Mouse (Mus musculus): ENCODE data around the gene Metap1d. TPM values are rescaled to one million over a fixed set of nuclear protein-coding genes. Genes with fewer than 3 reads are reported as not detected.
A peak's percentile ranks its signal among the peaks of the same experiment; 100 is the strongest.

Gene Metap1d
- polyA plus RNA-seq, 1 experiment from 2014 or later = 34.3 TPM

DNA sequence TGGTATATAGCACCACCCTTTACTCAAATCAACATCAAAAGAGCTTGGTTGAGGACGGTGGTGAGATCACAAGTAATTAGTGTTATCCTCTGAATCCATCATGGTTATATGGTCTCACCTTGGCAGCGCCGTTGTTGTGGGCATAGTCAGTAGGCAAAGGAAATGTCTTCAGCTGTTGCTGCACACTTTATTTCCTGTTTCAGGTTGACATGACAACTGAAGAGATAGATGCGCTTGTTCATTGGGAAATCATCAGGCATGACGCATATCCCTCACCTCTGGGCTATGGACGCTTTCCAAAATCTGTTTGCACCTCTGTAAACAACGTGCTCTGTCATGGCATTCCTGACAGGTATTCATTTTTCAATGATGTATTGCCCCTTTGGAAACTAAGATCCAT lies 58.1 kb downstream of the Metap1d start:
- Histone ChIP-seq H3K9ac (no peak overlapping the region), H3K36me3 (no peaks in the 10 kb centered on the region), H3K9me3 (no peaks in the 10 kb centered on the region), H3K27ac (no peak overlapping the region), H3K4me1 (no peaks in the 10 kb centered on the region), H3K4me3 (no peak overlapping the region), H3K27me3 (replicated peaks) (peaks cover 8% of the 10 kb centered on the region), H3K4me2 (replicated peaks) (no peak overlapping the region)
- no peak for ATAC-seq (ENCODE audit: low FRiP score, low read depth)
- WGBS = 75% methylated on average over 7 of the region's 7 CpGs

DNA sequence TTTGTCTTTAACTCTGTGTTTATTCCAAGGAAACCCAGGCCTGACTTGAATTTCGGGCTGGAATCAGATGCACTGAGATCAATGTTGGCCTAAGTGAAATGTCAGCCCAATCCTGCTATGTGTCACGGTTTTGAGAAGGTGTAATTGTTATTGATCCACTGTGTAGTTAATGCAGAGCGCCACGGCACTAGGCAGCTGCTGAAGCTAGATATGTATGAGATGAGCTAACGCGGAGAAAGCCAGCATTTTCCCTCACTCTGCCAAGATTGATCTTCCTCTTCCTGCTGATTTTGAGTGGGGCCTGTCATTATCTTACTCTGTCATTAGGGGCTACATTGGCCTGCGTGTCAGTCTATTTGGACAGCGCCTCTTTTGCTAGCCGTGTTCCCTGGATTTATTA lies 59.2 kb downstream of the Metap1d start:
- Histone ChIP-seq H3K36me3 (no peaks in the 10 kb centered on the region), H3K27ac (no peak overlapping the region), H3K4me1 (peaks cover 3% of the 10 kb centered on the region; the same call in 1 of the 2 replicates), H3K27me3 (replicated peaks) (peaks cover 8% of the 10 kb centered on the region), H3K9ac (no peak overlapping the region), H3K4me2 (replicated peaks) (no peak overlapping the region), H3K9me3 (no peaks in the 10 kb centered on the region), H3K4me3 (no peak overlapping the region)
- WGBS = 84% methylated on average over 9 of the region's 9 CpGs
- ATAC-seq (ENCODE audit: low FRiP score, low read depth) = no peak

DNA sequence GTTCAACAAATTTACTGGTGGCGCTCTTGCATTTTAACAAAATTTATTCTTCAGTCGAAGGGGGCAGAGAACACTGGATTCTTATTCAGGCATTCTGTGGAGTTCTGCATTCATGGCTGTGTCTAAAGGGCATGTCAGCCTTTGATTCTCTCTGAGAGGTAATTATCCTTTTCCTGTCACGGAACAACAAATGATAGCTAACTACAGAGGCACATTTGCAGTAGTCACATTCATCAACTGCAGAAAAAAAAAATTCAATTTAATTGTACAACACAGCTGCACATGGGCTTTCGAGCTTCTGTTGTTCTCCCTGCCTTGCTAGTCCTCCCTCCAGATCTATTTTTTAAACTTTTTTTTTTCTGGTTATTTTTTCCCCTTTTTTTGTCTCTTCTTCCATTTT lies 63.9 kb downstream of the Metap1d start:
- Histone ChIP-seq H3K36me3 (no peaks in the 10 kb centered on the region), H3K9me3 (no peaks in the 10 kb centered on the region), H3K27me3 (replicated peaks) (peaks cover 29% of the 10 kb centered on the region), H3K4me1 (peaks cover 12% of the 10 kb centered on the region; the same call in 1 of the 2 replicates), H3K9ac (no peak overlapping the region), H3K4me3 (no peak overlapping the region), H3K4me2 (replicated peaks) (no peak overlapping the region; the same call in 1 of the 2 replicates), H3K27ac (no peak overlapping the region)
- ATAC-seq (ENCODE audit: low FRiP score, low read depth) = no peak
- WGBS = 15% methylated on average over 4 of the region's 4 CpGs

DNA sequence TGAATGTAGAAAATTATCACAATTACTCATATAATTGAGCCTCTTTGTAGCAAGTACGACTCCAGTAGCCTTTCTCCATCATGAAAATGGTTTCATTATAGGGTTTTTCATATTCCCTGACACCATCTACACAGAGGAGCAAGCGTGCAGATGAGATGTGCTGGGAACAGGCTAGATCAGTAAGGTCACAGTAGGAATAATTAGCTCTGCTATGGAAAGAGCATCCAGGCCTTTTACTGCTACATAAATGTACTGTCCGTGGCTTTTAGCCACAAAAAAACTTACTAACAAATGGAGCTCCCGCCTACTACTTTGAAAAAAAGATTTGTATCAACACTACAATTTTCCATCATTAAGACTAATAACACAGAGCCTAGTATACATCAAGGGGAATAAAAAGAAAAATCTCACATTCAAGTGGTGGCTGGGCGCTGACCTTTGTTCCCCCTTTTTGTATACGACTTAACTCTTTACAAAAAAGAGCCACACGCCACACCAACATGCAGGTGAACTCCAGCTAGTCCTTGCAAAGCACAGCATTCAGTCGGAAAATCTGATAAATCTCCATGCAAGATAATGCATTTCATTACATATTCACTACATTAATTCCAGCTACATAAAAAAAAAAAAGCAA lies 64.5 kb downstream of the Metap1d start:
- Histone ChIP-seq H3K9me3 (no peaks in the 10 kb centered on the region), H3K27ac (no peak overlapping the region), H3K36me3 (no peaks in the 10 kb centered on the region), H3K4me1 (peaks cover 12% of the 10 kb centered on the region; the same call in 1 of the 2 replicates), H3K9ac (no peak overlapping the region), H3K4me2 (replicated peaks) (no peak overlapping the region), H3K4me3 (no peak overlapping the region), H3K27me3 (replicated peaks) (peaks cover 29% of the 10 kb centered on the region)
- WGBS = 28% methylated on average over 8 of the region's 8 CpGs
- no peak for ATAC-seq (ENCODE audit: low FRiP score, low read depth)

DNA sequence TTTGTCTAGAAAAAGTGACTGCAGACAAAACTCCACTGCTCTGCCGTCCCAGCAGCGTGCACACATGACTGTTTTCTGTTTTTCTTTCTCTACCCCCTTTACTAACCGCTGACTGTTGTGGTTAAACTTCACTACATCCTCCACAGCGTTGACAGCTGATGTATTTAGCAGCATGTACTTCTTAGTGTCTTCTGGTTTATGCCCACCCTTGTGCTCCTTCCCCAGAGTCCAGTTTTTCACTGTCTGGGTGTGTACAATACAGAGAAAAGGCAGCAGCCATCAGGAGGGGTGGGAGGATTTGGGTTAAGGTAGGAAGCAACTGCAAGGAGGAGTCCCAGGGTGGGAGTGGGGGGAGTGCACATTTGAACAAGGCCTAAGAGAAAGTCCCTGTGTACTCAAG lies 69.8 kb downstream of the Metap1d start:
- Histone ChIP-seq H3K9me3 (no peaks in the 10 kb centered on the region), H3K27me3 (replicated peaks) (peaks cover 72% of the 10 kb centered on the region), H3K4me2 (replicated peaks) (no peak overlapping the region), H3K9ac (no peak overlapping the region), H3K36me3 (no peaks in the 10 kb centered on the region), H3K4me3 (no peak overlapping the region), H3K4me1 (peaks cover 3% of the 10 kb centered on the region; the same call in 1 of the 2 replicates), H3K27ac (no peak overlapping the region)
- no peak for ATAC-seq (ENCODE audit: low FRiP score, low read depth)
- 69% methylated on average over 4 of the region's 4 CpGs for WGBS

DNA sequence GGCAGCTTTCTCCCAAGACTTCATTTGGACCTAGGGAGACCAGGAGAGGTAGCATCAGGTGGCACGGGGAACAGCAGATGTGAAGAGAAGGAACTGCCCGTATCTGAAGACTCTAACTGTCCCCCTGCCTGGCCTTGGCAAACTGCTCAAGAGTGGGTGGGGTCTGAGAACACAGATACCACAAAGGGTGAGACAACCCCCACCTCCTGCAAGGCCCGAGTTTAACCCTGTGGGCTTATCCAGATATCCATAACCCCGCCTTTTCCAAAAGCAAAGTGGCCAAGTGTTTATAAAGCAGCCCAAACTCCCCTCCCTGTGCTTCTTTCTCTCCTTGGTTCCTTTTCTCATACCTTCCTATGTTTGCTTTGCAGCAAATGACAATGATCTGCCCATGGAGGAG lies 70.4 kb downstream of the Metap1d start:
- no peak overlapping the region for H3K4me2 ChIP-seq (replicated peaks)
- H3K9me3 ChIP-seq = no peaks in the 10 kb centered on the region
- H3K27ac ChIP-seq = no peak overlapping the region
- no peak for ATAC-seq (ENCODE audit: low FRiP score, low read depth)
- no peaks in the 10 kb centered on the region for H3K36me3 ChIP-seq
- no peaks in the 10 kb centered on the region for H3K4me1 ChIP-seq
- WGBS = 64% methylated on average over 4 of the region's 4 CpGs
- H3K27me3 ChIP-seq (replicated peaks) = peaks cover 76% of the 10 kb centered on the region
- H3K9ac ChIP-seq = no peak overlapping the region
- no peak overlapping the region for H3K4me3 ChIP-seq

DNA sequence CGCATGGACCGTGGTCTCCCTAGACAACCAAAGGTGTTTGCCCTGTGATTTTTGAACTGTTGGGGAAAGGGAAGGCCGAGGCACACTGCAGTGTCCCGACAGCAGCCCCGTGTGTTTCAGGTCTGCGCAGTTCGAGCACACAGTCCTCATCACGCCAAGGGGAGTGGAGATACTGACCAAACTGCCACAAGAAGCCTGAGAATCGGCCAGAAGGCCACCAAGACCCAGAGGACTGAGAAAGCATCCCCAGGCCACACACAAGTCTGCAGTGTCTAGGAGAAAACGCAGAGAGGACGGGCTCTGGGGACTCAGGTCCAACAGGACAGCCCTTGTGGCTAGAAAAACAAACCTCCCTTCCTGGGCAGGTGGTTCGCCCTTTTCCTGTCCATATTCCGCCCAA lies 71.7 kb downstream of the Metap1d start:
- no peak for ATAC-seq (ENCODE audit: low FRiP score, low read depth)
- Histone ChIP-seq H3K9me3 (no peaks in the 10 kb centered on the region), H3K36me3 (no peaks in the 10 kb centered on the region), H3K27me3 (replicated peaks) (peaks cover 86% of the 10 kb centered on the region), H3K27ac (no peak overlapping the region), H3K4me2 (replicated peaks) (no peak overlapping the region), H3K4me1 (peaks cover 10% of the 10 kb centered on the region; the same call in 1 of the 2 replicates), H3K9ac (no peak overlapping the region), H3K4me3 (no peak overlapping the region)
- WGBS = 33% methylated on average over 13 of the region's 13 CpGs

DNA sequence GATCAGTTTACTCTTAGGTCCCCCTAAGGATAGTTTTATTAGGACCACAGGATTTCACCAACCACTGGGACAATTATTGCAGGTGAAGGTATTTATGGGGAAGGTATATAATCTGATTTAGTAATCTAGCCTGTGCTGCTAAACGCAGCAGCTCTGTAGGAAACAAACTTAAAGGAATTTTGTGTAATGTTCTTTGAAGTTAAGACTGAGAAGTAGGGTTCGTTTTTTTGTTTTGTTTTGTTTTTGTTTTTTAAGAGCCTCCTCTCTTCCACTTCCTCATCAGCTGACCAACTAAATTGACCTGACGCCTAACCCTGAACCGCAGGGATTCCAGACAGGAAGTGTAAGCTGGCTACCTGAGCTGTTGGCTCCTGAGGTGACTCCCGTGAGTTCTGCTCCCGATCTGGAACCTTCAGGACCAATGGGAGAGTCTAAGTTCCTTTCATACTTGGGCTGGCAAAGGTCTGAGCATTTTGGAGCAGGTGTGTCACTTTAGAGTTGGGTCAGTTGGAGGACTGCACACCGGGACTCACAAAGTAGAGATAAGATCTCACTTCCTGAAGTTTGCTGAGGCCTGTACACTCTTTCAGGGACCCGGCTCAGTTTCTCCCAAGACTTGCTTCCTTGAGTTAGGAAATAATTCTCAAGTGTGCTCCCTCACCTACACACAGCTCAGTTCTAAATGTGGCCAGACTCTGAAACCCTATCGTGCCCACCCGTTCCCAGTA lies 73.7 kb downstream of the Metap1d start:
- H3K4me1 ChIP-seq = peaks cover 14% of the 10 kb centered on the region
- H3K4me3 ChIP-seq = no peak overlapping the region
- no peaks in the 10 kb centered on the region for H3K9me3 ChIP-seq
- H3K4me2 ChIP-seq (replicated peaks) = no peak overlapping the region
- 4% methylated on average over 10 of the region's 10 CpGs for WGBS
- no peak overlapping the region for H3K27ac ChIP-seq
- no peaks in the 10 kb centered on the region for H3K36me3 ChIP-seq
- peaks cover 89% of the 10 kb centered on the region for H3K27me3 ChIP-seq (replicated peaks)
- ATAC-seq (ENCODE audit: low FRiP score, low read depth) = no peak
- H3K9ac ChIP-seq = no peak overlapping the region

DNA sequence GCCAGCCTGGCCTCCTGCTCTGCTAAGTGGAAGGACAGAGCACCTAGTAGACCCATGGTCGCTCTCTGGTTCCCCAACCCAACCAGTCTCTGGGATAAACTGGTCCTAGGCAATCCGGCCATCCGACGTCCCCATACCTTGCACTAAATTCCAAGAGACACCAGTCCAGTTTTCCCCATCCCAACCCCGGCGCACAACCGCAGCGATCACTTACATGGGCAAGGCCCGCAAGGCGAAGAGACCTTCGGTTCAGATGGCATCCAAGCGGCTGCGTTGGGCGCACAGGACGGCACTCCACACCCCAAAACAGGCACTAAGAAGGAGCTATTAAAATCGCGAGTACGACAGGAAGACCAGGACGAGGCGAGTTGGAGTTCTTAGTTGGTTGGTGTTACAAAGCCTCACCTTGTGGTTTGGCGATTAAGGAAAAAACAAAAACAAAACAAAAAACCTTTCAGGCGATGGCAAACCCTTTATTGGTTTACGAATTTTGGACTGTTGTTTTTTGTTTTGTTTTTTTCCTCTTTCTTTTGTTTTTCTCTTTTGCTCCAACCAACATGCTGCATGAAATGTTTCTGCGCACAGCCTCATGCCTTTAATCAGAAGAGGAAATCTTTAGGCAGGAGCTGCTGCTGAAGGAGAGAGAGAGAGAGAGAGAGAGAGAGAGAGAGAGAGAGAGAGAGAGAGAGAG lies 74.4 kb downstream of the Metap1d start:
- Histone ChIP-seq H3K4me1 (peaks cover 14% of the 10 kb centered on the region), H3K4me3 (no peak overlapping the region), H3K27ac (no peak overlapping the region), H3K27me3 (replicated peaks) (peaks cover 96% of the 10 kb centered on the region), H3K4me2 (replicated peaks) (no peak overlapping the region), H3K9ac (no peak overlapping the region), H3K9me3 (no peaks in the 10 kb centered on the region), H3K36me3 (no peaks in the 10 kb centered on the region)
- 2% methylated on average over 24 of the region's 24 CpGs for WGBS
- ATAC-seq (ENCODE audit: low FRiP score, low read depth) = no peak

DNA sequence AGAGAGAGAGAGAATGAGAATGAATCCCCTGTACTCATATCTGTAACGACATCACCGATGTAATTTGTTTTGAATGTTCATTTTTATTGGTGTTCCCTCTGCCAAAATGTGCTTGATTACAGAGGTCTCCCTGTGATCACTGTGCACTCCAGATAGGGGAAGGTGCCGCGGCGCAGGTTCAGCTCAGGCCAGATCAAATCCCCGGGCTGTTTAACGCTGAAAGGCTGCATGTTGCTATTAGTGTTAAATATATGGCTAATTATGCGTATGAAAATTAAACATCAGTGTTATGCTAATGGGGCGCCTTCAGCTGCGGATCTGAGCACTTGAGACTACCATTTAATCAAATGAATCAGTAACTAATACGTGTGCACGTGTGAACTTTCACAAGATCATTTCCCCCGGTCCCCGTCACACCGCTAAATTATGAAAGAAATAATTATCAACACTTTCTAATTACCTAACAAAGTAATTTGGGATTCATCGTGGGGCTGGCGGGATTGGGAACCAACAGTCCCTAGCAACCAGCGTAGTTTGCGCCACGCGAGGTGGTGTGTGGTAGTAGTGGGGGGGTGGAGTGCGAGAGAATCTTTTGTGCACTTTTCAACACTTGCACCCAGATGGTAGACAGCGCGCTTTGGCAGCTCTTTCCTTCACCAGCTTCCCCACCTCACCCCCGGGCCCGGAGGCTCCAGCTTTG lies 75.1 kb downstream of the Metap1d start, which contains the start of gene Dlx1:
Gene Dlx1, plus strand, starts transcription at position 100 of the 700 bp plus-strand sequence.
- no peak for ATAC-seq (ENCODE audit: low FRiP score, low read depth)
- H3K27me3 ChIP-seq (replicated peaks) = peaks cover 97% of the 10 kb centered on the region
- H3K4me2 ChIP-seq (replicated peaks) = peak within 1 kb of the TSS; percentile 83
- no peaks in the 10 kb centered on the region for H3K36me3 ChIP-seq
- H3K9me3 ChIP-seq = no peaks in the 10 kb centered on the region
- H3K27ac ChIP-seq = no peak within 1 kb of the TSS
- peak within 1 kb of the TSS; percentile 41 for H3K4me3 ChIP-seq
- H3K4me1 ChIP-seq = peaks cover 14% of the 10 kb centered on the region
- H3K9ac ChIP-seq = peak within 1 kb of the TSS; percentile 35; the same call in 1 of the 2 replicates
- 1% methylated on average over 26 of the region's 26 CpGs for WGBS

DNA sequence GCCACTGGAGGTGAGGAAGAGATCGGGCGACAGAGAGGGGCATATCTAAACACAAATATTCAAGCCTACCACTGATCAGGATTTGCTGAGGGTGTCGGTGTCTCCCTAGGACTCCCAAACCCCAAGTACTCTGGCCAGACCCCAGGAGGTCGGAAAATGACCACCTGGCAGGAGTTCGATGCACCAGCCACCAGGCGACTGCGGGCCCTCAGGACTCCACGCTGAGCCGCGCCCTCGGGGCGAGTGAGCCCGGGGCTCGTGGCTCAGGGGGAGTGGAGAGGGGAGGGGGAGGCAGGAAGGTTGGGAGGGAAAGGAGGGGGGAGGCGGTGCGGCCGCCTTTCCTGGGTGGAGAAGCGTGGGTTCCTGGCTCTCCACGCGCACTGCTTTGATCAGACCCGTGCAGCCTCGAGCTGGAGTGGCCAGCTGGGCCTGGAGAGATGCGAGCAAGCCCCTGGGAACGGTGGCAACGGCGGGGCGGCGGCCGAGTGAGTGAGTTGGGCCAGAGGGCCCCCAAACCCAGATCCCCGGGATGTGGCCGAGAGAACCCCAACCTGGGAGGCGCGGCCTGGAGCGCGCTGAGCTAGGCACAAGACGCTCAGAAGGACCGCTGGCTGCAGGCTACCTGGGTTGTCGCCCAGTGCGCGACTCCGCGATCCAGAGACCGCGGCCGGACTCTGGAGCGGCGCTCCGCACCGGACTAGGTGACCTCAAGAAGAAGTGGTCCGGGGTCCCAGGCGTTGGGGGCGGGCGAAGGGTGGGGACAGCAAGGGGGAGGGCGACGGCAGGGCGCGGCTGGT lies 75.8 kb downstream of the Metap1d start:
- Histone ChIP-seq H3K4me1 (peaks cover 14% of the 10 kb centered on the region), H3K36me3 (no peaks in the 10 kb centered on the region), H3K27ac (no peak overlapping the region), H3K4me3 (peak overlapping the region; percentile 41), H3K9ac (peak overlapping the region; percentile 35; the same call in 1 of the 2 replicates), H3K27me3 (replicated peaks) (peaks cover 97% of the 10 kb centered on the region), H3K4me2 (replicated peaks) (peak overlapping the region; percentile 83), H3K9me3 (no peaks in the 10 kb centered on the region)
- under 1% methylated on average over 56 of the region's 57 CpGs for WGBS
- ATAC-seq (ENCODE audit: low FRiP score, low read depth) = peak; percentile 59

Data from neural tube, embryonic 12.5 days (tissue).